Mouse (Mus musculus) heart, adult 11 months (tissue): ENCODE measurements at regions not wholly inside any gene's neighbourhood (a gene's known extent, or its start where the extent isn't known, plus 50 kb on each side); places are given as distances from the start of the nearest gene placed in this dataset.
A peak's percentile ranks its signal among the peaks of the same experiment; 100 is the strongest.

ENCODE experiments used
- DNase-seq: peaks from one replicate; pipeline ENCODE4 v3.0.0; 2022

GRCm38 (mm10) chr3:145207071-145207470, 85.2 kb upstream of the Col24a1 start:
- DNase-seq: peak; percentile 81

DNA sequence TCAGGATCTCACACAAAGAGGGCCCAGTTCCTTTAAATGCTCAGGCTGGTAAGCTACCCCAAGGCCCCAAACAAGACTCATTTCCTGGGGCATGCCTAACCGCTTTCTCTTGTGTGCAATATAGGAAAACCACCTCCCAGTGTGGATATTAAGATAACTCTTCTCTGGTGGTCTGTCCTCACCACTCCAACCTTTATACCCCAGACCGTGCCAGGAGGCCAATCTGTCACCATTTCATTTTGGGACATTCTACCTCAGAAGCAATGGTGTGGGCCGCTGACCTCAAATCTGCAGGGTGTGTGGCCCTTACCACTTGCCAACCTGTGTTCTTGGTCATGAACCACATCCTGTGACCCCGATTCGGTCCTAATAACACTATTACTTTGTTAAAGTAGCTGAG, 82.1 kb upstream of the Col24a1 start:
- peak; percentile 28 for DNase-seq

- DNase-seq: peak; percentile 34
These were observed 75.2 kb upstream of the Col24a1 start for GRCm38 (mm10) chr3:145216987-145217515.

DNA sequence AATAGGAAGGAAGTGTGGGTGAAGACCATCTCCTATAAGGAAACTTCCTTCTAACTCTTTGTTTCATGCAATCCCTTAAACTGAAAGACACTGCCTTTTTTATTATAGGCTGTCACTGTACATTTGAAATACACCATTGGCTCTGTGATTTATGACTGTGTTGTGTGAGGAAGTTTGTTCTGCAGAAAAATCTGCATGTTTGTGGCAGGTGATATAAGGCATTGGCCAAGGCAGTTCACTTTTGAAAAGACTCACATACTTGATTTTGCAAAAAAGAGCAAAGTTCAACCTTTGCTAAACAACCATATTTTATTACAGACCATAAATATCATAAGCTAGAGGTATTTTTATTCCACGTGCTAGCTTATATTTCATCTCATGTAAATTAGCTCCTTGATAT, 69.3 kb upstream of the Col24a1 start:
- no peak for DNase-seq

DNA sequence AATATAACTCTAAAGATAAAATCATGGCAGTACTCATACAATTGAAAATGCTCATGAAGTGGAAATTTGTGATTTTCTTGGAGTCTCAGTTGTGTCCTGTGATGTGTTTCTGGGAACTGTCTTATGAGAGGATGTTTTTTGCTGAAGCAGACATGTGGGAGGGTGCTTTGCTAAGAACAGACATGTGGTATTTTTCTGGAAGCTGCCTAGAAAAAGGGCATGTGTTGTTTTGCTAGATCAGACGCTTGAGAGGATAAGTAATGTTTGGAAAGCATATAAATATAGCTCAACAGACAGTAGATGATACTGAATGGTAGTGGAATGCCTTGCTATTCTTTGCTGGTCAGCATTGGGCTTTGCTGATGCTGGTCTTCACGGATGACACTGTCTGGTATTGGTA, 68.2 kb upstream of the Col24a1 start:
- DNase-seq: no peak

- peak; percentile 30 for DNase-seq
These were observed 61.6 kb upstream of the Col24a1 start for GRCm38 (mm10) chr3:145230721-145231120.

- no peak for DNase-seq
These were observed 50.1 kb upstream of the Col24a1 start for GRCm38 (mm10) chr3:145242138-145242537.
